Mouse (Mus musculus): ENCODE results near the gene Myocd.

Gene Myocd

DNA sequence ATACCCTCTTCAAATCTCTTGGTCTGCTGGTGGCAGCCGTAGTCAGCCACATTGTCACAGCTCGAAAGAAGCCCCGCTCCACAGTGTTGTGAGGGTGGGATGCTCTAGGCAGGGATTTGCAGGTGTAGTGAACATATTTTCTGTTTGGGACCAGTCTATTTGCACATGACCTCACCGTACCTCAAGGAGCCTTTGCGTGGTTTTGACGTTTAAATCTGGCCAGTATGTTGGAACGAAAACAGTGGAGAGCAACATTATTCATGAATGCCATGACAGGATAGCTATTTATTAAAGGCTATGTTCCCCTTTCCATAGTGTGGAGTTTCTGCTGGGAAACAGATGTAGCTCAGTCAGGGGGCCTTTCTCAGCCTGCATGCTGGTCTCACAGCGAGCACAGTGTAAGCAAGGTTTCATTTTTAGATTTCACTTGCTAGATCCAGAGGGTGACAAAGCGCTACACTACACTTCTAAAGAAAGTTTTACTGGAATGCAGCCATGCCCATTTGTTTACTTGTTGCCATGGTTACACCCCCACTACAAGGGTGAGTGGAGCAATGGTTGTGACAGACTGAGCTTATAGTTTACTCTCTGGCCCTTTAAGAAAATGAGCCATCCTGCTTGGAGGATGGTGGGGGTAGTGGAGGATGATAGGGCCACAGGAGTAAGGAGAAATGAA lies 54.7 kb downstream of the Myocd start:
- no peak for DNase-seq (ENCODE audit: low spot score)

DNA sequence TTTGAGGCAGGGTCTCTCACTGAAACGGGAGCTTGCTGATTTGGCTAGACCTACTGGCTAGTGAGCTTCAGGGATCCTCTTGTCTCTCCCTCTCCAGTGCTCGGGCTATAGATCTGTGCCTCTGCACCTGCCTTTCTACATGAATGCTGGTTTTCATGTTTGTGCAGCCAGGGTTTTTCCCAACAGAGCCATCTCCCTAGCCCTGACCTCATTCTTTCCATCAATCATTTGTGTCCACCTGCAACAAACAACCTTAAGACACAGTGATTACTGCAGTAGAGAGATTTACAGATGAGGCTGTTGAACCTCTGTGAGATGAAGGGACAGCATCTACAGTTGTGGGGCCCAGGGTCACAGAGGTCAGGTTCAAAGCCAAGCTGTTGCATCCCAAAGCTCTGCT lies 56.0 kb downstream of the Myocd start:
- no peak for DNase-seq (ENCODE audit: low spot score)

DNA sequence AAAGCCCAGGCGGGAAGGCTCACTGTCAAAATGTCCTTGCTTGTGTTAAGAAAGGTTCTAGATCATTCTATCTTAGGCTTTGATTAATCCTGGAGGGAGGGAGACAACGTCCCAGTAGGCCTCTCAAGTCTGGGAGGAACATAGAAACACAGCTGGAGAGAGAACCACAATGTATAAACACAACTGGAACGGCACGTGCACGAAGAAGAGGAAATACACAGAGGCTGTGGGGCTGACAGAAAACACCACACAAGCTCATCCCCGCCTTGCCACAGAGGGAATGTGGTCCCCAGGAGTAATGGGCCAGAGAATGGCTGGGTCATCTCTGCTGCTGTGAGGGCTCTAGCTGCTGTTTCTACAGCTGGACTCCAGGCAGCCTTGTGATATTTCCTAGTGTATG lies 58.1 kb downstream of the Myocd start:
- no peak for DNase-seq (ENCODE audit: low spot score)

DNA sequence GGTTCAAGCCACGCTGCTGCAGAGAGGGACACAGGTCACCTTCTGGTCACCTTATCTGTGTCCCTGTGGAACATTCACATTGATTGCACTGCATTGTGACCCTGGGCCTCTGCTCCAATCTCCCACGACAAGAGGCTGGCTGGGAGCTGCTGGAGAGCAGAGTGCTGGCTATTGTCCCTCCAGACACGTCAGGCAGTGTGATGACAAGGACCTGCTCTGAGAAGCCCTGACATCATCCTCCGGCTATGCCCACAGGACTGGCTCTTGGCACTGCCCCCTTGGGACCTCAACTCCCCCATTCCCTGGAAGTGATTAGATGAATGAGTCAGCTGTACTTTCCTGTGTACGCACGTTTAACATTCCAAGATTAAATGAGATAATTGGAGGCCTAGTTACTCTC lies 60.3 kb downstream of the Myocd start:
- DNase-seq (ENCODE audit: low spot score) = no peak

DNA sequence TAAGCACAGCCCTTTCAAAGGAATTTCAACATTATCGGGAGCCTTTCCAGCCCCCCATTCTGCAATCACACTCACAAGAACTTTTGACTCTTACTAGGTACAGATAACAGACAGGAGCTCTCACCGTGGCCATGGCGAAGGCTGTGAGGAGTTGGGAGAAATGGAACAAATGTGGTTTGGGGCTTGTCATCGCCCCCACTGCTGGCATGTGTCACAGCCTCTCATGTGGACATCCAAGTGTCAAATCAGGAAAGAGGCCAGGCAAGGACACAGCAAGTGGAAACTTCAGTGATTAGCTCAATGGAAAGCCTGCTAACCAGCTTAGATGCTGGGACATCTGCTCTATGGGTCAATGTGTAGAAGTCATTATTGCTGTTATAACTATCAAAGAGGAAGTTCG lies 64.5 kb downstream of the Myocd start:
- DNase-seq (ENCODE audit: low spot score) = no peak

DNA sequence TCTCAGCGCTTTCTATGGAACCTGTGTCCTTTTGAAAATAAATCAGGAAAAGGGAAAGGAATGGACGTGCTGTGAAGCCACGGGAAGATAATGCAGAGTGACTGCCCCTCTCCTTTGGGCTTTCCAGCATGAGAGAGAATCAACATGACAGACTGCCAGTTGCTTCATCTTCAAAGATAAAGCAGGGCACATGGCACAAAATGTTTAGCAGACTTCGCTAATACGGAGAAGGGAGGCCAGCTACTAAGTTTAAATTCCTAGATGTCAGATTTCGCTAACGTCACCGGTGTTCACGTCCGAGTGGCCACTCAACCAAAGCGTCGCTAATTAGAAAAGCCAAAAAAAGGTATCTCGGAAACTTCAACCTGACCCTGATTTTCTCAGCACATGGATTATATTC lies 65.1 kb downstream of the Myocd start:
- DNase-seq (ENCODE audit: low spot score) = no peak

DNA sequence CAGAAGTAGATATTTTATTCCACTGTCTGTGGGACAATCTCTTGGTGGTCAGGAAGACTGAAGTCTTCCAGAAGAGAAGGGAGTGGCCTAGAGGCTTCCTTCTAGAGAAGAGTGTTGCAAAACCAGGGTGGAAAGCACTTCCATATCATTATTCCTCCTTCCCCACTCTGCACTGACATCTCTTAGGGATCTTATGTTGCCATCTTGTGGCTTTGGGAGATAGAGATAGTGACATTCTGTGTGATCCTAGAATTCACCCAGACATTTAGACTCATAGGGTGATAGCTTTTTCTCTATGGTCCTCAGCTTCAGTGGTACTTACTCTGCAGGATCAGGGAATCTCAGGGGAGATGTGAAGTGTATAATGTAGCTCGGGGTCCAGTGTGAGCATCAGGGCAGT lies 66.8 kb downstream of the Myocd start:
- DNase-seq (ENCODE audit: low spot score) = no peak

DNA sequence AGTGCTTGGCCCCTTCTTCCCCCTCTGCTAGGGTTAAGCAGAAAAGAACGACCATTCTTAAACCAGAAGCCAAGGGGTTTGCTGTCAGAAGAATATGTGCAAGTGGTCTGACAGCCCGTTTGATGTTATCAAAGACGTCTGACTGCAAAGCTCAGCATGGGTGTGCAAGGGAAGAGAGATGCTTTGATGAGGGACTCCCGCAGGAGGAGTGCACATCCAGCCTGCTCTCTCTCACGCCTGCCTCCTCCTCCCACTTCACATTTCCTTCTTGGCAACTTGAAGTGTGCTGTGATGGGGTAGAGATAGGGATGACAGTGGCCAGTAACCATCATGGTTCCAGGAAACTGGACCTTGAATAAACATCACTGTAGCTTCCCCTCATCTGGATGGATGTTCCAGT lies 67.6 kb downstream of the Myocd start:
- DNase-seq (ENCODE audit: low spot score) = no peak

DNA sequence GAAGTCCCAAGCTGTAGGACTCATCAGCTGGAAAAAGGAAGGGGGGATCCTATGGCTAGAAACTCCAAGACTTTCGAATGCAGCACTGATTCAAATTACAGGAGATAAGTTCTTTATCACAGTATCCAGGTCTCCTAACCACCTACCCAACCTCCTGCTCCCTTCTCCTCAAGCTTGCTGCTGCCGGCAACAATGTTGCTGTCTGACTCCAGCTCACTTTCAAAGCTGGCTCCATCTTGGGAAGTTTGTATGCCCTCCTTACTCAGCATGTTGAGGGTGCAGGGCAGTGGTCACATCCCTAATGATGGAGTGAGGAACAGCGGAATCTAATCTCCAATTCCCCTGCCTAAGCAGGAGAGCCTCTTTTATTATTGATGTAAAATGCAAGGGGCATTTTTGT lies 71.8 kb downstream of the Myocd start:
- no peak for DNase-seq (ENCODE audit: low spot score)

DNA sequence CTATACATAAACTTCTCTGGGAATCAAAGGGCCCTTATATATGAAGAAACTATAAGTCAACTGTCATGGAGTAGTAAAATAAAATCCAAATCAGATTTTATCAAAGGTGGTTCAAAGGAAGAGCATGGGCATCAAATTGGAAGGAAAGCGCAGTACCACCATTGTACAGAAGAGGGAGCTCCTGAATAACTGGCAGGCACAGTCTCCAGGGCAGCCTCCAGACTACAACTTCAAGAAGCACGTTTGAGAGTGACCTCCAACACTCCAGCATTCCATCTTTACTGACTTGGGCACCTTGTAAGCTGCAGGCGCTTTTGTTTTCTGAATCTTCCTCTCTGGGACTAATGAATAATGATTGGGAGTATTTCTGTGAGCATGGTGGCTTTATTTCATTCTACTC lies 72.5 kb downstream of the Myocd start:
- DNase-seq (ENCODE audit: low spot score) = peak; percentile 22

DNA sequence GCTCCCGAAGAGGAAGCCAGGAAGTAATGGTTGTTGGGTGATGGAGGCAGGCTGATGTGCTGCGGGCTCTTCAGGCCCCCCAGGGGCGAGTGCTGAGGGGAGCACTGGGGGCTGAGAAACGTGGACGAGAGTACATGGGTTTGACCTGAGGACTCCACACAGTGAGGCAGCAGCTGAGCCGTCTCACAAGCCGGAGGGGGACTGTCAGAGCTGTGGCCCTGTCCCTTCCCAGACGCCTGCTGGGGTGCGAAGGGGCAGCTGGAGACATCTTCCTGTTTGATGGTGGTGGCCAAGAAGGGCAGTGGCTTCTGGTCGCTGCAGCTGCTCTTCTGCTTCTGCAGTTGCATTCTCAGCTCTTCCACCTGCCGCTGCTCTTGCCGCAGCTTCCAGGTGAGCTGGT lies 82.8 kb downstream of the Myocd start:
- no peak for DNase-seq (ENCODE audit: low spot score)

DNA sequence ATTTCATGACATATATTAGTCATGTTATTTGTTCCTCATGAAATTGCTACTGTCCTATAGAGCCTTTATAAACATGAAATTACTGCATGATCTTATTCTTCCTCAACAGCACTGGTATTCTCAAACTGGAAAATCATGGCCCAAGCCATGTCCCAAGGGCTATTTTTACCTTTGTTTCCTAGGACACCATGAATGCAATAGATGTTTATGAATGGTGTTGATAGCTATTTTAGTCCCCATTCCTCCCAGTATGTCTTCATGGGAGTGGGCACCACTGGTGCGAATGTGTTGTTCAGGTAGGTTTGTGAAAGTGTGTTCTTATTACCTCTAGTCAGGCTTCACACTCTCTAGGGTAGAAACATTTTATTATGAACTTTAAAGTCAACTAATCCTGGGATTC lies 84.7 kb downstream of the Myocd start:
- no peak for DNase-seq (ENCODE audit: low spot score)

DNA sequence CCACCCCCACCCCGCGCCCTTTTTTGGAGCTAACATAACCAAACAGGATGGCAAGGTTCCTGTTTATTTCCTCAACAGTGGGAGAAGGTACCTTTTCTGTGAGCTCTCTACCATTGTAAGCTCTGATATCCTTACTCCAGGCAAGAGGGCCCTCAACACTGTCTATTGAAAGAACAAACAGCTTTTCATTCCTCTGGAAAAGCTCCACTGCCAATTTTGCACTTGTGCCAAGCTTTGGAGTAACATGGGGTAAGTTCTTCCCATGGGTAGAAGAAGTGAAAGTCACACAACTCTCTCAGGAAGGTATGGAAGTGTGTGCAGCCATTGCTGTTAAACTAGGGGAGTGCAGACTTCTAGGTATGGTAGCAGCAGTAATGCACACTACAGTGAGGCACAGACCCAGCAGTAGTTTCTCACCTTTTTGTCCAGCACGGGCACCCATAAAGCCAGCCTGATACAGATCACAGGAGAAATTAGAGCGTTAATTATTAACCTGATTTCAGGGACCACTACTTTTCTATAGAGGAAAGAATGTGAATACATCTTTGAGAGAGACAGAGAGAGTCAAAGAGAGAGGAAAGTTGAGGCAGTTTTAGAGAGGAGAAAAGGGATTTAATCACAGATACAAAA lies 99.6 kb downstream of the Myocd start:
- DNase-seq (ENCODE audit: low spot score) = no peak

DNA sequence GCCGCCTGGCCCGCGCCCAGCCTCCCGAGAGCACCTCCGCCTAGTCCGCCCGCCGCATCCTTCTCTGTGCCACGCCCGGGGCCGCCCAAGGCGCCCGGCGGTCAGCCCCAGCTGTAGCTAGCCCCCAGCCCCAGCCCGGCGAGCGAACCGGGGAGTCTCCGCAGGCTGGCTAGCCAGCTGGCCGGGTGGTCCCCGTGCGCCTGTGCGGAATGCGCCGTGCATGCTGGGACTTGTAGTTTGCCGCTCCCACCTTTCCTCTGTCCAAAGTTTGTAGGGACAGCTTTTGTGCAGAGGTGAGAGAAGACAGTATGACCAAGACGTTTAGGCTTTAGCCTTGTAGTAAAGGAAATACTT lies 107.0 kb downstream of the Myocd start, which contains the start of gene Arhgap44:
Gene Arhgap44 (minus strand): TSS at position 195 of the 354 bp plus-strand sequence.
- no peak for DNase-seq (ENCODE audit: low spot score)

DNA sequence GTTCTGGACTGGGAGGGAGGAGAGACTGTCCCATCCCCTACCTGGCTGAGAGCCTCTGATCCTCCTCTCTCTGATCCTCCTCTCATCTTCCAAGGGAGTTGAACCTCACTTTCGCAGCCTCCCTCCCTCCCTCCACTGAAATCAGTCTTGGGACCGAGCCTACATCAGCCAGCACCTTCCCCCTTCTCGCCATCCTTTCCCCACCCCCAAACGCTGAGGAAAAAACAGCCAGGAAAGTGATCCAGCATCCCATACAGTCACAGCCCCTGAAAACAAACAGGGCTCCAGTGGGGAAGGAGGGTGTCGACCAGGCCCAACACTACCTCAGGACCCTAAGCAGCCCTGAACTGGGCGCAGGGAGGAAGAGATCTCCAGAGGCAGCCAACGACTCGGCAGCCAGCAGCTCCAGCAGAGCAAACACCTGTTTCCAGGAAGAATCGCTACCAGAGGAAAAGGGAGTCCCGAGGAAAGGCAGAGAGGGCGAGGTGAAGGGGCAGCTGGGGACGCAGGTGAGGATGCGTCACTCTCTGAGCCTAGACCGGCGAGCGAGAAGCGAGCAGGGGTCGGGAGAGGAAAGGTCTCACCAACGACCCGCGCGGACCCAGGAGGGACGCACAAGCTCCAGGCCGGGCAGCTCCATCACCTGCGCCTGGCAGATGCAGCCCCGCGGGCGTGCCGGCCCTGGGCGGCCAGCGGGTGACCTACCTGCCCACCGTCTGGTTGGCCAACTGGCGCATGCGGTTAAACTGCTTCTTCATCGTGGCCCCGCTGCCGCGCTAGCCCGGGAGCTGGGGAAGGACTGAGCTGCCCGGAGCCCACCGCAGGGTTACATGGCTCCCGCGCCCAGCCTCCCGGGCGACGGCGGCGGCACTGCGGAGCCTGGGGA lies 107.7 kb downstream of the Myocd start:
- DNase-seq (ENCODE audit: low spot score) = no peak

DNA sequence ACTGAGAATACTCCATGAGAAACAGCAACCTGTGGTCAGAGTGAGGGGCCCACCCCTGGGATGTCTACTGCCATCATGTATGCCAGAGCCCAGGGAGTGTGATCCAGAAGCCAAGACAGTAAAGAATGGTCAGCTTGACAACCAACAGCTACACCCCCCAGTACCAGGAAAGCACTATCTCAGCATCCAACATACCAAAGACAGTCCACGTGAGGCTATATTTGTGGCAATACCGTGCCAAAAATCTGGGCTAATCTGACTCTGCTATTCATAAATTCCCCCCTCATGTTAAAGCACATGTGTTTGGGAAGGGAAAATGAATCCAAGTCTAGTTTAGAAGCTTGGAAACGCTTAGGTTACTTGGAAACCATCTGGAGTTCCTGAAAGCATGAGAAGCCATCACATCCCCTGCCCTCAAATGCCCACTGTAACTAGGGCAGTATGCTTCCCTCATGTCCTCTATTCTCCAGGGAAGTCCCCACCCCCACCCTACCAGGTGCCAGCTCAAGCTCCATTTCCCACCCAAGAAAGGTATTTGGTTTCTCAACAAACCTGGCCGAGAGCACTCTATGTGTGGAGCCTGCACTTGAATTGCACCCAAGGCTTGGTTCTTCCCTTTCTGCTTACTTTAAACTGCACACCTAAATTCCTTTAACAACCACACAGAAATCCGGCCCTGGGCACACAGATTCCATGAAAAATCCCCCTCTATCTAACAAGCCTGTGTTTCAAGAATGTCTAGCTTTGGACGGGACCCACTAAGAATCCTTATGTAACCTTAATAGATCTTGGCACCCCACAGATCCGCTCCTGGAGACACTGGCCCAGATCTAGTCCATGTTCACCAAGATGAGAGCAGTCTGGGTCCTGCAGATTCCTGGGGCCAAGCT lies 108.6 kb downstream of the Myocd start:
- DNase-seq (ENCODE audit: low spot score) = no peak

DNA sequence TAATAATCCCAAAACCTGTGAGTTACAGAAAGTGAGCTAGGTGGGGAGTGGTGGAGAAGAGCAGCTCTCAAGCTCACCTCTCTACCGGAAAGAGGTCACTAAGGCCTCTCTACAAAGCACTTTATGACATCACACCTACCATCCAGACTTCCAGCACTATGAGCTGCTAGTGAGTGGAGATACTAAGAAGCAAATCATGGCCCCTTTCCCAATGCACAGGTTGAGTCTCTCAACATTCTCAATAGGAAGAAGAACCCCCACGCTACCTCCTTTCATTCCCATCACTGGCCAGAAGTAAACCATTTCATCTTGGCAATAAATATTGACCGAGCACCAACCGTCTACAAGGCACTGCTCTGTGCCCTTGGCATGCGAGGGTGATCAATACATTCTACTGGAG lies 110.0 kb downstream of the Myocd start, which contains the start of gene 1700086D15Rik:
Gene 1700086D15Rik (minus strand): TSS at position 101 of the 400 bp plus-strand sequence.
- no peak for DNase-seq (ENCODE audit: low spot score)

DNA sequence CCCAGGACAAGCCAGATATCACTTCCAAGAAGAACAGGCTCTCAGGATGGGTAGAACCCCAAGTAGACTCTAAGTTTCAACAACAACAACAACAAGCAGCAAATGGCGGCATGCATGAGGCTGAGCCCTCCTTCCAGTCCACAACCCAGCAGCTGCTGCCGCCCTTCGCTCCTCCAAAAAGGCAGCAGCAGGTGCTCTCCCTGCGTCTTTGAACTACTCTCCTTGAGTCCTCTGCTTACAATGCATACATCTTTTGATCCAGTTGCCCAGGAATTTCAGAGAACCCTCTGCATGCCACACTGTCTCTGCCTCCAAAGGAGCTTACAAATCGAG lies 111.2 kb downstream of the Myocd start:
- no peak for DNase-seq (ENCODE audit: low spot score)

DNA sequence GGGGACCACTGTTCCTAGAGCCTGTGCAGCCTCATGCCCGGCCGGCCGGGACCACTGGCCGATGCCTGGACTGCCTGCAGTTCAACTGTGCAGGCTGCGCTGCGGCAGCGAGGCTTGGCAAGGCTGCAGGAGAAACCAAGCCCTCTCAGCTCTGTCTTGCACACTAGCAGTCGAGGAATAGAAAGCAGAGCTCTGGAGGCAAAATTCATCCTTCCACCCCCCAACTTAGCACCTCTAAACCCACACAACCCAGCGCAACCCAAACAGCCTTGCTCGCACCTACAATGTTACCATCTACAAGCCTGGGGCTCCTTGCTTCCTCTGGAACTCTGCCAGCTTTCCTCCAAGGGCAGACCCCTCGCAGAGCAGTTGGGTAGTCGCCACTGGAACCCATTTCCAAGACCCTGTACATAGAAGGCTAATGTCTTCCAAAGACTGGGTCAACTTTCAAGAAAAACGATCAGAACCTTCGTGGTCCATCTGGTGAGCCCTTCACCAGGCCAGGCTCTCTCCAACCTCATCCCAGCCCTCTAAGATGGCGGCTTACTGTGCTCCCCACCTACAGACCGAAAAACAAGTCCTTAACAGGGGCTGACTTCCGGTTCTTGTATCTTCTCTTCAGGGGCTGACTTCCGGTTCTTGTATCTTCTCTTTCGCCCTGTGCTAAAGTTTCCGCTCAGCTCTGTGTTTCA lies 111.7 kb downstream of the Myocd start:
- DNase-seq (ENCODE audit: low spot score) = no peak

DNA sequence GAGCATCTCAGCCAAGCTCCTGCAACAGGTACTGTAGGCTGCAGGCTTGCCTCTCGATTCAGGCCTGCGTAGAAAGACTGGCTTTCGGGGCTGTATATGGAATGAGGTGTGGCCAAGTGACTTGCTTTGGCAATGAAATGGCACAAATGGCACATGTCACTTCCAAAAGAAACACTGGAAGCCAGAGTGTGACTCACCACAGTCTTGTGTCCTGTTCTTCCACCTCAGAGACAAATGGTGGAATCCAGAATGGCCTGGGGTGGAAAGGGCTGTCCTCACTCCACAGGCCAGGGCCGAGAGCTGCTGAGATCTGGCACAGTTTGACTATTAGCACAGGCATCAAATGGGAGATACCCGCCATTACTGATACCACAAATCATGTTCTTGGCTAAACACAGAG lies 116.8 kb downstream of the Myocd start:
- DNase-seq (ENCODE audit: low spot score) = no peak

DNA sequence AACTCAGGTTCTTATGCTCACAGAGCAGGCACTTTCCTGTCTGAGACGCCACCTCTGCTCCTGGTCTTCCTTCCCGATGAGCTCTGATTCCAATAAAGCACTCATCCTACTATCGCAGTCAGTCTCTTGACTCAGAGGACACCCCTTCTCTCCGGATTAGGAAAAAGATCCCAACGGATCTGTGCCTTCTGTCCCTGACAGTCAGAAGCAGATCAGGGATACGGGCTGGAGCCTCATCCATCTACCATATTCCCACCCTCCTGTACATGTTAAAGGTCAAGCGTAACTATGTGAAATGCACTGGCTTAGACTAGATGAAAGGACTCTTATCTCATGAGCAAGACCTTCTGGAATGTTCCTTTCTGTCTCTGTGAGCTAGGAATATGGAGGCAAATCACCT lies 121.3 kb downstream of the Myocd start:
- DNase-seq (ENCODE audit: low spot score) = no peak
